Mouse (Mus musculus) lung, adult 2 months (tissue): Measurements from ENCODE around the gene Gm13287. TPM values are rescaled to one million over a fixed set of nuclear protein-coding genes. Genes with fewer than 3 reads are reported as not detected.
"Not testable (repeated sequence)": the region's sequence is repeated elsewhere in the genome, so short reads cannot be mapped to it uniquely, and the experiment has no call there.

Experiments
- DNase-seq: peaks from one replicate; pipeline ENCODE4 v3.0.0; 2022
- H3K4me1 ChIP-seq: fragments of 200-500 bp; 2 replicates; pipeline ENCODE4 v1.6.1; 2011; ENCODE audit warnings: low read length; ENCODE audit not compliant: control insufficient read depth, insufficient read depth
- H3K4me3 ChIP-seq: fragments of 200-500 bp; replicated peaks from 2 replicates; pipeline ENCODE3; 2011; ENCODE audit warnings: low read depth, mild to moderate bottlenecking, control low read depth, low read length; ENCODE audit errors: extremely low read depth
- CTCF ChIP-seq: fragments of 200-500 bp; IDR thresholded peaks from 2 replicates; pipeline ENCODE4 v1.5.1; 2011; ENCODE audit warnings: mild to moderate bottlenecking, low read length, control low read depth; ENCODE audit not compliant: insufficient read depth
- POLR2A ChIP-seq: fragments of 200-500 bp; IDR thresholded peaks from 2 replicates; pipeline ENCODE4 v1.6.1; 2011; ENCODE audit warnings: low read depth, mild to moderate bottlenecking, control low read depth, low read length, borderline replicate concordance; ENCODE audit errors: extremely low read depth
- WGBS: fragments of 180-500 bp; shearing (Covaris S2); methylation state at CpG from one replicate; pipeline ENCODE4 v1.1.7; 2018; 5-methylcytosine and 5-hydroxymethylcytosine counted together
- polyA plus RNA-seq: library from polyadenylated mRNA; depleted of rRNA; stranded (reverse); fragments of >200 nt; gene quantifications from 2 replicates; pipeline ENCODE4 v1.2.3, GENCODE M21; 2012; rRNA removed

The Gm13287 gene
- polyA plus RNA-seq, 1 experiment = not detected

- TF ChIP-seq CTCF (no peak), POLR2A (no peak)
- 73% methylated on average over 1 of the region's 1 CpGs for WGBS
- Histone ChIP-seq H3K4me1 (no peaks in the 10 kb centered on the region), H3K4me3 (no peak within 1 kb of the TSS)
- no peak for DNase-seq
These were observed 16.6 kb downstream of the Gm13287 start, which contains the start of gene Ifna11 for GRCm38 (mm10) chr4:88819659-88820058. Gene Ifna11, plus strand, starts transcription at chr4:88819959.

- Histone ChIP-seq H3K4me1 (no peaks in the 10 kb centered on the region), H3K4me3 (no peak overlapping the region)
- 19% methylated on average over 4 of the region's 4 CpGs for WGBS
- TF ChIP-seq POLR2A (no peak), CTCF (no peak)
- DNase-seq = no peak
These were observed 19.9 kb downstream of the Gm13287 start for GRCm38 (mm10) chr4:88822995-88823394.

- DNase-seq, H3K4me1 ChIP-seq: not testable (repeated sequence)
These were observed 24.1 kb downstream of the Gm13287 start, which contains the start of gene Ifna6 for GRCm38 (mm10) chr4:88827116-88827515. Gene Ifna6, plus strand, starts transcription at chr4:88827416.

GRCm38 (mm10) chr4:88830523-88830922 lies 27.5 kb downstream of the Gm13287 start:
- no peak overlapping the region for H3K4me3 ChIP-seq
- 18% methylated on average over 4 of the region's 4 CpGs for WGBS
- peak; percentile 9 for DNase-seq
- TF ChIP-seq POLR2A (no peak), CTCF (0 out of 2 replicates have a peak, but pooled peaks have one; percentile 7)
- no peaks in the 10 kb centered on the region for H3K4me1 ChIP-seq

More at GRCm38 (mm10) chr4:88827116-88827515, 24.1 kb downstream of the Gm13287 start, which contains the start of gene Ifna6:
- H3K4me3 ChIP-seq = not testable (repeated sequence)

GRCm38 (mm10) chr4:88835225-88835624 lies 32.2 kb downstream of the Gm13287 start, which contains the start of gene Ifna5:
Gene Ifna5, plus strand, starts transcription at chr4:88835525.
- WGBS = 77% methylated on average over 1 of the region's 1 CpGs
- H3K4me3 ChIP-seq, H3K4me1 ChIP-seq, DNase-seq: not testable (repeated sequence)

GRCm38 (mm10) chr4:88838828-88839227 lies 35.8 kb downstream of the Gm13287 start:
- no peaks in the 10 kb centered on the region for H3K4me1 ChIP-seq
- TF ChIP-seq CTCF = no peak
- TF ChIP-seq POLR2A = no peak
- DNase-seq = peak; percentile 8
- no peak overlapping the region for H3K4me3 ChIP-seq
- 34% methylated on average over 3 of the region's 3 CpGs for WGBS

- Histone ChIP-seq H3K4me1 (no peaks in the 10 kb centered on the region), H3K4me3 (no peak overlapping the region)
- no peak for DNase-seq
- WGBS = 44% methylated on average over 3 of the region's 3 CpGs
- TF ChIP-seq POLR2A (no peak), CTCF (no peak)
These were observed 37.0 kb downstream of the Gm13287 start for GRCm38 (mm10) chr4:88840058-88840457.

- TF ChIP-seq CTCF = no peak
- no peak for TF ChIP-seq POLR2A
- Histone ChIP-seq H3K4me3 (no peak within 1 kb of the TSS), H3K4me1 (no peaks in the 10 kb centered on the region)
- DNase-seq = no peak
- 39% methylated on average over 2 of the region's 2 CpGs for WGBS
These were observed 38.4 kb downstream of the Gm13287 start, which contains the start of gene Ifna4 for GRCm38 (mm10) chr4:88841438-88841911. Gene Ifna4, plus strand, starts transcription at chr4:88841861.

- H3K4me1 ChIP-seq = no peaks in the 10 kb centered on the region
- 35% methylated on average over 2 of the region's 2 CpGs for WGBS
- no peak for DNase-seq
- TF ChIP-seq POLR2A (no peak), CTCF (no peak)
- no peak overlapping the region for H3K4me3 ChIP-seq
These were observed 42.3 kb downstream of the Gm13287 start for GRCm38 (mm10) chr4:88845334-88845733.

- TF ChIP-seq CTCF = no peak
- TF ChIP-seq POLR2A = no peak
These were observed 46.6 kb downstream of the Gm13287 start, which contains the start of gene Ifna1 for GRCm38 (mm10) chr4:88849698-88850097. Gene Ifna1, plus strand, starts transcription at chr4:88850087.

GRCm38 (mm10) chr4:88851026-88851763 lies 48.1 kb downstream of the Gm13287 start:
- DNase-seq = no peak
- TF ChIP-seq POLR2A = no peak
- no peak for TF ChIP-seq CTCF
- Histone ChIP-seq H3K4me3 (no peak overlapping the region), H3K4me1 (no peaks in the 10 kb centered on the region)
- WGBS = 64% methylated on average over 4 of the region's 4 CpGs

More at GRCm38 (mm10) chr4:88849698-88850097, 46.6 kb downstream of the Gm13287 start, which contains the start of gene Ifna1:
- H3K4me1 ChIP-seq = no peaks in the 10 kb centered on the region
- DNase-seq = no peak
- WGBS = 61% methylated on average over 1 of the region's 1 CpGs
- no peak within 1 kb of the TSS for H3K4me3 ChIP-seq

Other genes with a start within 250 kb of the Gm13287 start
- gene Ifna15, start 245.0 kb upstream of the Gm13287 start, polyA plus RNA-seq = not detected in 2 replicates
- gene Ifna14, start 231.5 kb upstream of the Gm13287 start, polyA plus RNA-seq = not detected in 2 replicates
- gene Ifna9, start 210.9 kb upstream of the Gm13287 start, polyA plus RNA-seq = not detected in 2 replicates
- not detected in 2 replicates for gene Ifna12, start 199.9 kb upstream of the Gm13287 start, polyA plus RNA-seq
- gene C87499, start 168.8 kb upstream of the Gm13287 start, polyA plus RNA-seq = not detected in 2 replicates
- not detected in 2 replicates for gene Ifna13, start 158.8 kb upstream of the Gm13287 start, polyA plus RNA-seq
- not detected in 2 replicates for gene Ifna16, start 126.3 kb upstream of the Gm13287 start, polyA plus RNA-seq
- gene Ifna2, start 119.3 kb upstream of the Gm13287 start, polyA plus RNA-seq = not detected in 2 replicates
- not detected in 2 replicates for gene Ifnab, start 111.9 kb upstream of the Gm13287 start, polyA plus RNA-seq
- gene Gm26566, start 81.4 kb upstream of the Gm13287 start, polyA plus RNA-seq = 0.19 and 0.33 TPM in 2 replicates
- 19.6 and 19.7 TPM in 2 replicates for gene Klhl9, start 80.8 kb upstream of the Gm13287 start, polyA plus RNA-seq
- gene Gm13271, start 48.4 kb upstream of the Gm13287 start, polyA plus RNA-seq = not detected in 2 replicates
- not detected in 2 replicates for gene Gm13283, start 43.1 kb upstream of the Gm13287 start, polyA plus RNA-seq
- gene Gm13290, start 29.4 kb upstream of the Gm13287 start, polyA plus RNA-seq = not detected in 2 replicates
- gene Gm13289, start 26.3 kb upstream of the Gm13287 start, polyA plus RNA-seq = not detected in 2 replicates
- not detected in 2 replicates for gene Gm13272, start 23.4 kb upstream of the Gm13287 start, polyA plus RNA-seq
- not detected in 2 replicates for gene Ifnz, start 21.1 kb upstream of the Gm13287 start, polyA plus RNA-seq
- not detected in 2 replicates for gene Gm13276, start 17.5 kb upstream of the Gm13287 start, polyA plus RNA-seq
- not detected in 2 replicates for gene Gm13277, start 14.6 kb upstream of the Gm13287 start, polyA plus RNA-seq
- gene Gm13278, start 11.7 kb upstream of the Gm13287 start, polyA plus RNA-seq = not detected in 2 replicates
- gene Gm13275, start 8.8 kb upstream of the Gm13287 start, polyA plus RNA-seq = not detected in 2 replicates
- gene Gm13279, start 5.9 kb upstream of the Gm13287 start, polyA plus RNA-seq = not detected in 2 replicates
- gene Gm13285, start 3.6 kb upstream of the Gm13287 start, polyA plus RNA-seq = not detected in 2 replicates
- not detected in 2 replicates for gene Gm13288, start 2.3 kb downstream of the Gm13287 start, polyA plus RNA-seq
- not detected in 2 replicates for gene Ifna7, start 13.0 kb downstream of the Gm13287 start, polyA plus RNA-seq
- not detected in 2 replicates for gene Ifna11, start 16.7 kb downstream of the Gm13287 start, polyA plus RNA-seq
- gene Ifna6, start 24.2 kb downstream of the Gm13287 start, polyA plus RNA-seq = not detected in 2 replicates
- gene Ifna5, start 32.3 kb downstream of the Gm13287 start, polyA plus RNA-seq = not detected in 2 replicates
- gene Ifna4, start 38.6 kb downstream of the Gm13287 start, polyA plus RNA-seq = not detected in 2 replicates
- not detected in 2 replicates for gene Ifna1, start 46.8 kb downstream of the Gm13287 start, polyA plus RNA-seq
- not detected in 2 replicates for gene Ifne, start 76.9 kb downstream of the Gm13287 start, polyA plus RNA-seq